8 mouse cellular contexts compared by ENCODE assay signal in the genomic region with DNA sequence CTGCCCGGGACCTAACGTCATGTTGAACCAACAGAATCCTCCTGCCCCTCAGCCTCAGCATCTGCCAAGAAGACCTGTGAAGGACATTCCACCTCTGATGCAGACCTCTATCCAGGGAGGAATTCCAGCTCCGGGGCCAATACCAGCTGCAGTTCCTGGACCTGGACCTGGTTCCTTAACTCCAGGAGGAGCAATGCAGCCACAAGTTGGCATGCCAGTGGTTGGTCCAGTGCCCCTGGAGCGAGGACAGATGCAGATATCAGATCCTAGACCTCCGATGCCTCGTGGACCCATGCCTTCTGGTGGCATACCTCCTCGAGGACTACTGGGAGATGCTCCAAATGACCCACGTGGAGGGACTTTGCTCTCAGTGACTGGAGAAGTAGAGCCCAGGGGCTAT. TPM values are rescaled to one million over a fixed set of nuclear protein-coding genes. Genes with fewer than 3 reads are reported as not detected.
DNase-seq lines count a peak whose midpoint lies in the region; ATAC-seq and TF ChIP-seq lines count a peak whose summit lies in the region.

No protein-coding gene starts in this region.

- H3K27ac ChIP-seq in embryonic fibroblast, embryonic 13.5 days (ENCODE audit: insufficient read depth, low read length), result no peak overlapping the region
- H3K27ac ChIP-seq in intestine, postnatal 0 days (ENCODE audit: low read depth, low read length), result no peak overlapping the region
- H3K27ac ChIP-seq in neural tube, embryonic 15.5 days (replicated peaks), result no peak overlapping the region

- no peak overlapping the region for H3K9ac ChIP-seq in intestine, postnatal 0 days (ENCODE audit: low read depth, low read length)
- peak overlapping the region; percentile 69; the same call in 1 of the 2 replicates for H3K9ac ChIP-seq in neural tube, embryonic 15.5 days (replicated peaks)

- 96% methylated on average over 8 of the region's 8 CpGs for WGBS in intestine, postnatal 0 days
- WGBS in neural tube, embryonic 15.5 days, result 97% methylated on average over 8 of the region's 8 CpGs

- DNase-seq in kidney, adult 11 months, result peak; percentile 12
- no peak for DNase-seq in kidney, postnatal 14 days
- no peak for DNase-seq in G1E (ENCODE audit: low spot score)
- no peak for DNase-seq in urinary bladder, postnatal 4 days (ENCODE audit: low spot score in 2 of 2)
- no peak for DNase-seq in right cerebral cortex, adult 2 months (ENCODE audit: low spot score in 2 of 2)

- TF ChIP-seq CTCF in G1E (IDR thresholded peaks at IDR 0.05; ENCODE audit: low read depth, low read length), result no peak
- TF ChIP-seq CTCF in embryonic fibroblast, embryonic 13.5 days (IDR thresholded peaks at IDR 0.05; ENCODE audit: borderline replicate concordance, insufficient read depth, low read length), result no peak
- TF ChIP-seq CTCF in intestine, postnatal 0 days (IDR thresholded peaks at IDR 0.05; ENCODE audit: low read depth), result no peak

- TF ChIP-seq POLR2A in embryonic fibroblast, embryonic 13.5 days (IDR thresholded peaks at IDR 0.05; ENCODE audit: low read depth, low read length), result no peak

- ATAC-seq in G1E (ENCODE audit: extremely low read depth, insufficient number of reproducible peaks, low FRiP score, poor library complexity, severe bottlenecking), result no peak
- no peak for ATAC-seq in intestine, postnatal 0 days
- no peak for ATAC-seq in neural tube, embryonic 15.5 days (ENCODE audit: low FRiP score)

- H3K4me1 ChIP-seq in G1E (ENCODE audit: insufficient read depth, low read depth, low read length), result peaks cover 18% of the 10 kb centered on the region
- H3K4me1 ChIP-seq in embryonic fibroblast, embryonic 13.5 days (ENCODE audit: control insufficient read depth, insufficient read depth, low read length), result 0 out of 2 replicates have a peak, but pooled peaks cover 4% of the 10 kb centered on the region
- peaks cover 4% of the 10 kb centered on the region; the same call in 1 of the 2 replicates for H3K4me1 ChIP-seq in intestine, postnatal 0 days (replicated peaks; ENCODE audit: control insufficient read depth, insufficient read depth, low read length)
- peaks cover 24% of the 10 kb centered on the region for H3K4me1 ChIP-seq in neural tube, embryonic 15.5 days

- peak overlapping the region; percentile 70 for H3K4me2 ChIP-seq in intestine, postnatal 0 days (replicated peaks; ENCODE audit: low read depth)
- peak overlapping the region; percentile 89 for H3K4me2 ChIP-seq in neural tube, embryonic 15.5 days

- peak overlapping the region; percentile 73 for H3K4me3 ChIP-seq in G1E (ENCODE audit: low read depth, low read length)
- peak overlapping the region; percentile 55 for H3K4me3 ChIP-seq in embryonic fibroblast, embryonic 13.5 days (ENCODE audit: insufficient read depth, low read length)
- peak overlapping the region; percentile 70 for H3K4me3 ChIP-seq in intestine, postnatal 0 days (ENCODE audit: low read depth, low read length)
- peak overlapping the region; percentile 63 for H3K4me3 ChIP-seq in neural tube, embryonic 15.5 days (replicated peaks)

- no peaks in the 10 kb centered on the region for H3K27me3 ChIP-seq in G1E (ENCODE audit: insufficient read depth, low read length)
- no peaks in the 10 kb centered on the region for H3K27me3 ChIP-seq in intestine, postnatal 0 days (replicated peaks; ENCODE audit: control insufficient read depth, insufficient read depth, low read length)
- H3K27me3 ChIP-seq in neural tube, embryonic 15.5 days (replicated peaks), result no peaks in the 10 kb centered on the region

- H3K9me3 ChIP-seq in G1E (replicated peaks), result no peaks in the 10 kb centered on the region
- H3K9me3 ChIP-seq in intestine, postnatal 0 days (ENCODE audit: control insufficient read depth), result no peaks in the 10 kb centered on the region
- no peaks in the 10 kb centered on the region for H3K9me3 ChIP-seq in neural tube, embryonic 15.5 days (replicated peaks)

- peaks cover 16% of the 10 kb centered on the region for H3K36me3 ChIP-seq in G1E (replicated peaks)
- 0 out of 2 replicates have a peak, but pooled peaks cover 3% of the 10 kb centered on the region for H3K36me3 ChIP-seq in intestine, postnatal 0 days (ENCODE audit: control insufficient read depth, insufficient read depth)
- peaks cover 26% of the 10 kb centered on the region for H3K36me3 ChIP-seq in neural tube, embryonic 15.5 days

RNA-seq across cellular contexts. Expression of a gene that starts 1.1 kb away (rescaled TPM):
- total RNA-seq in G1E (2014; fragmentation: Nextera tagmentation), result 12.5 and 16.2 TPM in 2 replicates
- 20.0 and 20.9 TPM in 2 replicates for total RNA-seq in G1E (2017)
- polyA plus RNA-seq in G1E (2012), result 13.6 and 15.7 TPM in 2 replicates
- 27.5 and 28.4 TPM in 2 replicates for polyA plus RNA-seq in embryonic fibroblast, embryonic 13.5 days (2011; ENCODE audit: insufficient read length, low read depth, missing spikeins)
- 19.7 and 21.2 TPM in 2 replicates for polyA plus RNA-seq in intestine, postnatal 0 days (2015; fragmentation: Nextera tagmentation; extraction: Ambion mirVana)
- 65.4 and 72.7 TPM in 2 replicates for polyA plus RNA-seq in neural tube, embryonic 15.5 days (2015; fragmentation: Nextera tagmentation; extraction: Ambion mirVana)
